Mouse (Mus musculus): ENCODE measurements around the gene Slc45a2.
A peak's percentile ranks its signal among the peaks of the same experiment; 100 is the strongest.

Slc45a2 gene

GRCm38 (mm10) chr15:11008756-11009155 lies 8.2 kb downstream of the Slc45a2 start:
- DNase-seq: no peak

DNA sequence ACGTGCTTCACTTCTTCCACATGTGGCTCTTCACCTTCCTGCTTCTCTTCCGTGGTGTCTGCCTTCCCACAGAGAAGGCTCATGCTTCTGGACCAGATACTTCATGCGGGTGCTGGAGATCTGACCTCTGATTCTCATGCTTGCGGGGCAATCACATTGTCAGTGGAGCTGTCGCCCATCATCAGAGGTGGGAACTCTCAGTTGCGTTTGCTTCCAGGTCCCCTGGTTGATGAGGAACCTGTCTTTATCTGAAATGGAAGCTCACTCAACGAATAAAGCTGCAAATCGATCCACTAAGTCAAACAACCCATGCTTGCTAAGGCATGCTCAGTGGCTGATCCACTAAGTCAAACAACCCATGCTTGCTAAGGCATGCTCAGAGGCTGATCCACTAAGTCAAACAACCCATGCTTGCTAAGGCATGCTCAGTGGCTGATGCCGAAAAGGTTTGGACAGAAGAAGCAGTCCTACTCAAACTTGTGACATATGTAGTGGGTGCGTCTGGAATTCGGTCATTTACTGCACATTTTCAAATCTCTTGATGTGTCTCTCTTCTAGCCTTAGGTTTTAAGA lies 10.5 kb downstream of the Slc45a2 start:
- DNase-seq: no peak

DNA sequence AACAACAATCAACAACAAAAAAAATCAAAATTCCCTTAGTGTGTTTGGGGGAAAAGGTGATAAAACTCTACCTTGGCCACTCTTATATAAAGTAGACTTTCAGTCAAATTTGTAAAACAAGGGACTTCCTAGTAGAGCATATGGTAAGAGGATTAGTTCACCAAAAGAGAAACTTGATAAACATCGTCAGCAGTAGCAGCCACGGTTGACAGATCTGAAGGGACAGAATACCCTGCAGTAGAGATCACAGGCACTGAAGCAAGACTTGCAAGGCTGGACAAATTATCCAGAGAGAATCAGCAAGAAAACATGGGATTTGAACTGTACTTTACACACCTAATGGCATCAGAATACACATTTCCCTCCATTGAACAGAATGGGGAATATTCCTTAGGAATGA lies 14.4 kb downstream of the Slc45a2 start:
- no peak for DNase-seq

DNA sequence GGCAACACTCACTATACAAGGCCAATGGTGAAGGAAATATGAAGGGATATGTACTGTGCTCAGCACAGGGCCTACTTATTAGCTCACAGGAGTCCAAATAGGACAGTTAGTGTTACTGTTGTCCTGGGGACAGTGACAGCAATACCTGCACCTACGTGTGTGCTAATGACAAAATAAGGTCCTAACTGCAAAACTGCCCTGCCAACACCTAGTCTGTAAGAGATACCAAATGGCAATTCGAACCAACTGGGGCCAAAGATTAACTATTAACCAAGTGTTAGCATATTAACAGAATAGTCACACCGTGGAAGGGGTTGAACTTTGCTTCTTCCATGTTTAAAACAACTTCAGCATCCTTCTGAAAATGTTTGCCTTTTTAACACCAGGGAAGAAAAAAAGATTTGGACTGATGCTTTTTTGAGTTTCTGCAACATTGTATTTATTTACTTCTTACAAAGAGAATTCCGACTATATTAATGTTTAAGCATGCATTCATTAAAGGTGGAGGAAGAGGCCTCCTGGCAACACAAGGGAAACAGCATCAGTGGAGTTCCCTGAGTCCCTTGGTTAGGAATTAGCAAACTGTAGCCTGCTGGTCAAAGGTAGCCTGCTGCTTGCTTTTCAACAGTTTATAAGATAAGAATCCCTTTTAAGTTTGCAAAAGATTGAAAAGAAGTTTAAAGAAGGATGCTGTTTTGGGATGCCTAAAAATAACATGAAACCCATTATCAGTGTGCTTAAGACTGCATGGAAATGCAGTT lies 26.5 kb downstream of the Slc45a2 start:
- no peak for DNase-seq

DNA sequence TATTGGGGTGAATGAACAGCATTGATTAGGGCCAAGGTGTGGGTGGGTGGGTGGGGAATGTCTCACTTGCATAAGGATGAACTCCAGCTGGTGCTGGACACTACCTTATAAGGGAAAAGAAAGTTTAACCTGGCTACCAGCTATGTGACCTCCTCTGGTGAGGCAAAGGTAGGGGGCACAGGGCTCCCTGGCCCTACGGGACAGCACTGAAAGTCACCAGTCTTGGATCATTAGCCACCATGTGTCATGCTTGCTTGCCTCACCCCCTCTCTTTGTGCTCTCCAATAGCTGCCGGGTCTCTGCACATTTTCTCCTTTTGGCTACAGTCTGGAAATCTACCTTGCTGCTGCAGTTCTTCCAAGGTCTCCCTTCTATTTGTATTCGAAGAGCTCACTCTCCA lies 29.7 kb downstream of the Slc45a2 start:
- no peak for DNase-seq

GRCm38 (mm10) chr15:11035947-11036474 lies 35.5 kb downstream of the Slc45a2 start:
- DNase-seq: no peak

GRCm38 (mm10) chr15:11036535-11037375 lies 36.2 kb downstream of the Slc45a2 start:
- DNase-seq: no peak

DNA sequence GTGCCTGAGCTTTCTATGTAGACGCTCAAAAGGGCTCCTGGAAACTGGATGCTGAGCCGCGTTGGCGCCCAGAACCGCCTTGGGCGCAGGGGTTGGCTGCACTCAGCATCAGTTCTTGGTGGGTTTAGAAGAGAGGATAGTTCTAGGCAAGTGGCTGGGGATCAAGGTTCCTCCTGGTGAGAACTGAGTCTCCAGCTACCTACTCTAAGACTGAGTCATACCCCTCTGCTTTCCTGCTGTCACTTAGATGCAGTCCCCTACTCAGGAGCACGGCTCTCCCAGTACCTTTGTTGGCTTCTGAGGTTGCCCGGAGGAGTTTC lies 36.8 kb downstream of the Slc45a2 start:
- DNase-seq: no peak

GRCm38 (mm10) chr15:11037711-11038110 lies 37.2 kb downstream of the Slc45a2 start, which contains the start of gene Rxfp3:
Gene Rxfp3 (minus strand): TSS chr15:11037991.
- DNase-seq: no peak

GRCm38 (mm10) chr15:11038476-11038875 lies 38.0 kb downstream of the Slc45a2 start:
- DNase-seq: peak; percentile 28

DNA sequence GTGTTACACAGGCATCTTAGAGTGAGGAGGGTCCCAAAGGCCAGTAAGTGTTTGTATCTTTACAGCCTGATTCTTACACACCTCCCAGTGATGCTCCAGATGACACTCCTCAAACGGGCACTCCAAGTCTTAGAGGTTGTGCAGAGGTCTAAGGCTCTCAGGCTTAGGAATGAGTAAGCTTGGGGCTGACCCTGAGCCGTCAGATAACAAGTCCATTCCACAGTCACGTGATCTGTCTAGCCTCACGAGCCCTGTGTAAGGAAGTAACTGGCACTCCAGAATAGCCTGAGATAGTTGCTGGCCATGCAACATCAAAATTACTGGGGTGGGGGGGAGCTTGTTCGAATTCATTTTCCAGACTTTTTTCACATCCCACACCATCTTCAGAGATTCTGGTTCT lies 39.5 kb downstream of the Slc45a2 start:
- no peak for DNase-seq

DNA sequence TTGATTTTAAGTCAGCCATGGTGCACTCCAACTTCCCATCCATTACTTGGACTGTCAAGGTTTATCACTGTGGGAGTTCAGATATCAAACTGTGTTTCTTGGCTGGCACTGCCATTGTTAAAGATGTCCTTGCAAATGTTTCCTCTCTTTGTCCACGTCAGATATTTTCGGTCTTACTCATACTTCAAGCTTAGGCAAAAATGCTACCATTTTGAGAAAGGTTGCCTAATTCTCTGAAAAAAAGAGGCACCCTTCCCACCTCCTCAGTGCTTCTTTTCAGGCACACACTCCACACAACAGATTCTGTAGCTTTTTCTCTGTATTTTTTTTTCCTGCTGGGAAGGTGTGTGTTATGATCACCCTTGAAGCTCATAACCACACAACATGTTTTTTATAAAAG lies 40.7 kb downstream of the Slc45a2 start:
- no peak for DNase-seq

DNA sequence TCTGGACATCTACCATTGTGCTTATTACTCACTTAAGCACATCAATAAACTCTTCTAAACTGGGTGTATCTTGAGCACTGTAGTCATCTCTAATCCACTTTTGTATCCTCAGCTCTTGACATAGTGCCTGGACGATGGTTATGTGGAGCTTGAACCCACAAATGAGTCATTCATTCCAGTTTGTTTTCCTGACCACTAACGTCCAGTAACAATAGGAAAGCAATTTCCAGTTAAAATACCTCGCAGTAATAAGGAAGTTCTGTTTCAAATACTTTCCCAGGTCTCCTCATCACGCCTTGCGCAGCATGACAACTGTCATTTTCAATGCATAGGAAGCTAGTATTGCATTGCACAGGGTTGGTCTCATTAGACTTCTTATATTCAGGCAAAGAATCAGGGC lies 42.3 kb downstream of the Slc45a2 start:
- DNase-seq: no peak

GRCm38 (mm10) chr15:11053678-11054439 lies 53.3 kb downstream of the Slc45a2 start:
- no peak for DNase-seq

DNA sequence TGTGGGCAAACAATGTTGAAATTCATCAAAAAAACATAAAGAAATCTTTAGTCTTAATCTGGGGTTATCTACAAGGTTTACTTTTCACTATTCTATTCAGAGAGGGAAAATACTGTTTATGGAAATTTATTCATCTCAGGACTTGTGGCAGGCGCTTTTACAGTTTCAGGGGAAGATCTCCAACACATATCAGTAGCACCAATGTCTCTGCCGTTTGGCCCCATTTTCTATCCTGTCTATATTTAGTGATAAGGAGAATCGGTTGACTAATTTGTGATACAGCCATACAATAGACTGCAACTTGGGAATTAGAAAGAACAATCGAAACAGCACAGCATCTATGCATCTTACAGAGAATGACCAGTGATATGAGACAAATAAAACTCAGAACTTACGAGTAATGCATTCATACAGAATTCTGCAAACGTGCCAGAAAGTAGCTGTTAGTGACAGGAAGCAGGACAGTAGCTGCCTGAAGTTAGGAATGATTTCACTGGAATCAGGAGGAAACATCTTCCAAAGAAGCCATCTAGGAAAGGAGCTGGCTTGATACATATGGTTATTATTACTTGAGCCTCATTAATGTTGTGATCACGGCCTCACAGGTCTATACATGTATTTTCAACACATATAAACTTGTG lies 54.0 kb downstream of the Slc45a2 start:
- no peak for DNase-seq

GRCm38 (mm10) chr15:11062903-11063302 lies 62.4 kb downstream of the Slc45a2 start:
- no peak for DNase-seq

DNA sequence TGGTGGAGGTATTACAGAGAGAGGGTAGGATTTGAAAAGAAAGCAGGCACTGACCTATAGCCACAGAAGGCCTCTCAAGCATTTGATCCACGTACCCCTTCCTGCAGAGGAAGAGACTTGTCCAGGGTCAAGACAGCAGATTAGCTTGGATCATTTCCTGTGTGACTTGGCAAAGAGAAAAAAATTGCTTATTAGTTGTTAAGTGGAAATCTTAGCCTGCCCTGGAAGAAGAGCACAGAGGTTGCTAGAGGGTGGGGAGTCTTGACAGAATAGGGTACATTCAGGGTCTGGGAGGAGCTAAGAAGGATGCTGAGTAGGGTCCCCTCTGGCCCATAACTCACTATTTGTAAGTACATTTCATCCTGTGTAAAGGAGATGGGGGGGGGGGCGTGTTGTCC lies 63.6 kb downstream of the Slc45a2 start:
- no peak for DNase-seq

DNA sequence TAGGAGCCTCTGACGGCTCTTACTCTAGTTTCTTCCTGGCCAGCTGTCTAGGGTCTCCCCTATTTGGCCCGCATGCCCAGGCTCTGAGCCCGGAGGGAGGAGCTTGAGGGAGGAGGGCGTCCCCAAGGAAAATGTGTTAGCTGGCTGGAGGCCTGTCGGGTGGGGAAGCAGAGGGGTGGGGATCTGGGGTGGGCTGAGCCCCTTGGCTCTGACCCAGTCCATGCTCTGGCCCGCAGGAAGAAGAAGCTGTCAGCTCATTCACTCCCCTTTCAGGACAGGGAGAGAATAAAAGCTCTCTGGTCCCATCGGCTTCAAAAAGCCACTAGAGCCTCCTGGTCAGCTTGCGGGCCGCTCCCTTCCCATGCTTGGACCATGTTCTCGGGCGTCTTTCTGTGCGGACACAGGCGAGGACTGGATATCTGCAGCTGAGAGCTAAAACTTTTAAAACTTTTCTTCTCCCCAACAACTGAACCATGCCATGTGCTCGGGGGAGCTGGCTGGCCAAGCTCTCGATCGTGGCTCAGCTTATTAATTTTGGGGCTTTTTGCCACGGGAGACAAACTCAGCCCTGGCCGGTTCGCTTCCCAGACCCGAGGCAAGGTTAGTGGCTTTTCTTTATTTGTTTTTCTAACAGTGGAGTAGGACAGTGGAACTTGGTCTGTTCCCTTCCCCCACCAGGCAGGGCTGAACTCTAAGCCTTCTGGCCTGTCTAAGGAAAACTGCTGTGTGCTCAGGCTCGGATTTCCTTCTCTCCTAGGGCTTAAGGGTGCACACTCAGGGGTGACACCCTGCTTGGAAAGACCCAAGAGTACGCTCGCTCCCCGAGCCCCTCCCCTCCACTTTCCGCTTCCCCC lies 64.3 kb downstream of the Slc45a2 start, which contains the start of gene Adamts12:
TSS of gene Adamts12 (plus strand) at position 233 of the 854 bp plus-strand sequence.
- DNase-seq: no peak

- DNase-seq: no peak
Observed at GRCm38 (mm10) chr15:11065528-11066171, 65.1 kb downstream of the Slc45a2 start.

- no peak for DNase-seq
Observed at GRCm38 (mm10) chr15:11066299-11066698, 65.8 kb downstream of the Slc45a2 start.

DNA sequence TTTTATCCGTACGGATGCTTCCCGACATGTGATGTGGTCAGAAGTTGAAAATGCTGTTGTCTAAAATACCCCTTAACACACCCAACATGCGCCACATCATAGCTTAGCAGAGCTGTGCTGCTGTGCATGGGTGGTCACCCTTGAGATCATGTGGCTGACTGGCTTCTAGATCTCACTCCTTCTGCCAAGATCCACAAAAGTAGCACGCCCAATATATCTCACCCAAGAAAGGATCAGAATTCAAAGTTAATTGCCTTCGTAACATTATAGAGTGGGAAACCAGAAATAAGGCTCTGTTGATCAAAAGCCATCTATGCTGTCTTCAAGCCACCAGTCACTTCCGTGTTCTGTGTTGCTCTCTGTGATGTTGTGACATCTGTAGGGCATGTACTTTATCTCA lies 67.4 kb downstream of the Slc45a2 start:
- no peak for DNase-seq
